Mouse (Mus musculus) cerebellum, adult 18-20 months (tissue): ENCODE measurements at regions not wholly inside any gene's neighbourhood (a gene's known extent, or its start where the extent isn't known, plus 50 kb on each side); places are given as distances from the start of the nearest gene placed in this dataset.

ENCODE experiments used
- DNase-seq, 2 experiments: peaks; one replicate each; pipeline ENCODE4 v3.0.0; 2021

DNA sequence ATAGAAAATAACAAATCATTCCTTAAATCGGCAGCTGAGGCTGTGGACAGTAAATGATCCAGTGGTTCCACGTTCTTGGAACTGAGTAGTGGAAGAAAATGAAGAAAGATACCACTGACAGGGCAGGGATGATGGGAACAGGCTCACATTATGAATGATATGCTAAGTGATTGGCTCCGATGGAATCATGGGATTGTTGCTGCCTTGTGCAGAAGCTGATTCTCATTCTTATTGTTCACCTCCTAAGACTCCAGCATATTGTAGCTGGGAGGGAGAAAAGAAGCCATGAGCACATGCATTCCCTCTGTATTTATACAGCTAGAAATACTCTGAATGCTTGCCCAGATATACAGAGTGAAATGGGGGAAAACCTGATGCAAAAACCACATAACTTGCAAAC, 777.3 kb upstream of the Gm8797 start:
- DNase-seq: no peak

DNA sequence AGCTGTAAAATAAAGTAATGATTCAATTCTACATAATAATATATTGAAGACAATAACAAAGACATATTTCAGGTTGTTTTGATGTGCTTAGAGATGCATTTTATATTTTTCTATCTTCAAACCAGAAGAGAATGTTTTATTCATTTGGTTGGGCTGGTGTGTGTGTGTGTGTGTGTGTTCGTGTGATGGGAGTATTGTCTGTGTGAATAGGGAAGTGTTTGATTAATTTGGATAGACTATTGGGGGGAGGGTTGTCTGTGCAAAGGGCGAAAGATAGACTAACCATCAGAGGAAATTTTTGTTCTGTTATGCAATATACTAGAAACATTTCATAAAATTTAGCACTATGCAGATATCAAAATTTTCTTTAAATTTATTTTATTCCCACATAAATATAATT, 776.8 kb upstream of the Gm8797 start:
- no peak for DNase-seq

DNA sequence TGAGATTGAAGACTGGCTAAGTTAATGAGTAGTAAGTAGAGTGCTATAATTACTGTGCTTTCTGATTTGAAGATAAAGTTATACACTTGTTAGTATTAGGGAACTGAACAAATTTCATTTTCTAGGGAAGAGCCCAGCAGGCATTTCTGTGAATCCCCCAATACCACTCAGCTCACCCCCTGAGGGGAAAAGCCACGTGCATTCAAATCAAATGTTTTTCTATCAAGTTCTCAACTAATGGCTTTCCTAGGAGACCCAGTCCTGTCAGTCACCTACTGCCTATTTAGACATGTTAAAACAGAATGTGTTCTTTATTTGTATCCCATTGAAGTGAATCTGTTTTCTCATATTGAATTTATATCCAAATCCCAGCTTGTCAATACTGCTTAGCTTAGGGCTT, 775.9 kb upstream of the Gm8797 start:
- no peak for DNase-seq

DNA sequence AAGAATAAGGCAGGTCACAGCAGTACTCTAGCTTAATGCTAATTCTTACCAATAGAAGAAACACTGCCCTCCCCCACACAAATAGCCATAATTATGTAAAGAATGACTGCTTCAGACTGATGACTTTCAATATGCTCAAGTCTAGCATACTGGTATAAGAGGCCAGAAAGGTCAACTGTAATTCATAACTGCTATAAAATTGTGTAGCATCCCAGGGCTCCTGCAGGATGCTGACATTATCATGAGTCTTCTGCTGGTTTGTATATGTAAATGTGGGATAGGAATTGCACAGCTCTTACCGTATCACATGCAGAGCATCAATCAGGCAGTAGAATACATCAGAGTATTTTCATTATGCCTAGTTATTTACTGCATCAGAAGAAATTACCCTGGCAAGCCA, 774.3 kb upstream of the Gm8797 start:
- no peak for DNase-seq

DNA sequence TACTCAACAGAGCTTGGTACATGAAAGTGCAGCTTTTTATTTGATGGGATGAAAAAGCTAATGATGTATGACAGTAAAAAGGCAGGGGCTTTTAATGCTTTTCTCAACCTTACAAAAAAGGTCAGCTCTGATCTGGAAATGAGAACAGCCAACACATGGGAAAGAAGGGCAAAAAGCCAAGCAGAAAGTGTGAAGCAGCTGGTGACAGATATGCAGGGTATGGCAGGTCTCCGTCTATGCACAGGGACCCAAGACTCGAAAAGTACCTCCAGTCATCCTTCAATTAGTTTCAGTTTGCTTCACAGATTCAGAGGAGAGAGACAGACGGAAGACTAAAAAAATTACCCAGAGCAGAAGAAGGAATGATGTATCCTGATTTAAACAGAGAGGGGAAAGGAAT, 732.9 kb upstream of the Gm8797 start:
- no peak for DNase-seq
